In genomic region chr16:17232794-17233701, GRCm38 (mm10) we compare ENCODE assay signal across 8 mouse cellular contexts. TPM values are rescaled to one million over a fixed set of nuclear protein-coding genes. Genes with fewer than 3 reads are reported as not detected.
DNase-seq lines count a peak whose midpoint lies in the region; ATAC-seq and TF ChIP-seq lines count a peak whose summit lies in the region.

Hic2 (plus strand) TSS chr16:17233572.

- intact Hi-C loops in left cerebral cortex, adult 2 months (cut with DNase I), result loop anchor here (1.0 kb wide), 2 partner anchors 24 to 44 kb away; no protein-coding TSS in a partner anchor

- WGBS in macrophage (ENCODE audit: missing documents), result 9% methylated on average over 55 of the region's 59 CpGs

- H3K4me3 ChIP-seq in cortical plate, adult 2 months (ENCODE audit: insufficient read depth, low read length), result peak within 1 kb of the TSS; percentile 96
- H3K4me3 ChIP-seq in left cerebral cortex, adult 2 months, result peak within 1 kb of the TSS; percentile 81
- peak within 1 kb of the TSS; percentile 64 for H3K4me3 ChIP-seq in macrophage (ENCODE audit: inconsistent target)

- peak; percentile 92 for DNase-seq in gastrocnemius, adult 8-10 months (ENCODE audit: low spot score in 2 of 2)
- peak; percentile 74 for DNase-seq in hindlimb bud, embryonic 11.5 days (ENCODE audit: extremely low spot score, low read depth, low spot score)
- DNase-seq in left cerebral cortex, adult 2 months (ENCODE audit: extremely low spot score in 1 of 2, low spot score in 2 of 2), result peak; percentile 89
- DNase-seq in retina, postnatal 7 days (ENCODE audit: low read depth, low spot score), result peak; percentile 92
- DNase-seq in urinary bladder, adult 18-20 months (ENCODE audit: low spot score in 2 of 2), result peak; percentile 95 to 96

- TF ChIP-seq CTCF in cortical plate, adult 2 months (IDR thresholded peaks at IDR 0.05; ENCODE audit: extremely low read depth, insufficient read depth, low read length), result no peak
- no peak for TF ChIP-seq CTCF in left cerebral cortex, adult 2 months (IDR thresholded peaks at IDR 0.05)

- H3K27ac ChIP-seq in cortical plate, adult 2 months (ENCODE audit: insufficient read depth, low read length), result peak within 1 kb of the TSS; percentile 98
- peak within 1 kb of the TSS; percentile 95 for H3K27ac ChIP-seq in left cerebral cortex, adult 2 months
- H3K27ac ChIP-seq in macrophage, result no peak within 1 kb of the TSS

- H3K4me1 ChIP-seq in cortical plate, adult 2 months (ENCODE audit: control insufficient read depth, insufficient read depth, low read length), result peaks cover 4% of the 10 kb centered on the region; the same call in 1 of the 2 replicates

- peak; percentile 61; the same call in 1 of the 2 replicates for TF ChIP-seq POLR2A in cortical plate, adult 2 months (IDR thresholded peaks at IDR 0.05; ENCODE audit: extremely low read depth, insufficient read depth, low read length)

- H3K36me3 ChIP-seq in macrophage (ENCODE audit: inconsistent target), result no peaks in the 10 kb centered on the region

- H3K79me2 ChIP-seq in macrophage (ENCODE audit: inconsistent target), result peaks cover 41% of the 10 kb centered on the region

- peak; percentile 91 for ATAC-seq in activated CD4-positive, CD25-positive, alpha-beta regulatory T cell, adult 4 months

RNA-seq across cellular contexts. Expression of gene Hic2, which starts in this region (rescaled TPM):
- polyA plus RNA-seq in activated CD4-positive, CD25-positive, alpha-beta regulatory T cell, adult 4 months (2017; shearing (Covaris generic)), result 1 to 10 TPM in 1 of 2 experiments, under 1 TPM in 1; 0.83 to 1.1 TPM
- 5.7 and 6.0 TPM in 2 replicates for polyA plus RNA-seq in cortical plate, adult 2 months (2012; rRNA removed)
- total RNA-seq in gastrocnemius, adult 8-10 months (2022), result 1 to 10 TPM; 1.1 to 1.5 (median 1.4) TPM
- total RNA-seq in left cerebral cortex, adult 2 months (2021), result 1 to 10 TPM; 5.3 to 6.0 TPM
- 1 to 10 TPM; 2.1 to 8.8 (median 4.5) TPM for total RNA-seq in macrophage (2018; cell fraction: chromatin; rRNA removed)
- 1 to 10 TPM in 18 of 26 experiments, under 1 TPM in 8; 0.50 to 2.3 (median 1.2) TPM for total RNA-seq in macrophage (2018; cell fraction: cytosol; rRNA removed)
- 1 to 10 TPM; 1.6 to 6.8 (median 3.2) TPM for total RNA-seq in macrophage (2018; cell fraction: nucleus; rRNA removed)
- 1.1 to 1.4 TPM (median 1.4 TPM) in 3 replicates for polyA plus RNA-seq in macrophage (2018)
